Mouse (Mus musculus) right cerebral cortex, adult 2 months (tissue): Measurements from ENCODE around the gene Zfp609.
"Not testable (repeated sequence)": the region's sequence is repeated elsewhere in the genome, so short reads cannot be mapped to it uniquely, and the experiment has no call there.

ENCODE experiments used
- DNase-seq, 2 experiments: peaks; one replicate each; pipeline ENCODE4 v3.0.0; 2021 to 2022; ENCODE audit warnings: low spot score in 2 of 2

The Zfp609 gene

GRCm38 (mm10) chr9:65675461-65676357 is 151.7 kb downstream of the Zfp609 start:
- no peak for DNase-seq

GRCm38 (mm10) chr9:65672996-65673395 is 154.4 kb downstream of the Zfp609 start:
- no peak for DNase-seq

- DNase-seq, result no peak
These were observed 155.9 kb downstream of the Zfp609 start for GRCm38 (mm10) chr9:65671431-65671931.

GRCm38 (mm10) chr9:65667701-65668100 is 159.7 kb downstream of the Zfp609 start, which contains the start of gene Oaz2:
Gene Oaz2, plus strand, starts transcription at chr9:65668001.
- no peak for DNase-seq

GRCm38 (mm10) chr9:65666042-65666441 is 161.3 kb downstream of the Zfp609 start:
- DNase-seq, result peak; percentile 56 to 71

- peak; percentile 75 to 79 for DNase-seq
These were observed 163.2 kb downstream of the Zfp609 start for GRCm38 (mm10) chr9:65664163-65664562.

GRCm38 (mm10) chr9:65661493-65661892 is 165.9 kb downstream of the Zfp609 start:
- no peak for DNase-seq

GRCm38 (mm10) chr9:65661029-65661428 is 166.3 kb downstream of the Zfp609 start:
- DNase-seq, result no peak

GRCm38 (mm10) chr9:65657218-65657617 is 170.1 kb downstream of the Zfp609 start:
- DNase-seq, result no peak

GRCm38 (mm10) chr9:65655540-65655939 is 171.8 kb downstream of the Zfp609 start:
- DNase-seq, result no peak

GRCm38 (mm10) chr9:65654700-65655237 is 172.6 kb downstream of the Zfp609 start:
- DNase-seq, result no peak

GRCm38 (mm10) chr9:65653741-65654140 is 173.6 kb downstream of the Zfp609 start:
- DNase-seq, result no peak

- not testable (repeated sequence) for DNase-seq
These were observed 175.4 kb downstream of the Zfp609 start for GRCm38 (mm10) chr9:65651957-65652356.

- DNase-seq, result no peak
These were observed 177.4 kb downstream of the Zfp609 start for GRCm38 (mm10) chr9:65649997-65650396.

- DNase-seq, result no peak
These were observed 178.6 kb downstream of the Zfp609 start for GRCm38 (mm10) chr9:65648730-65649129.

GRCm38 (mm10) chr9:65646782-65647181 is 180.6 kb downstream of the Zfp609 start:
- no peak for DNase-seq

- no peak for DNase-seq
These were observed 181.4 kb downstream of the Zfp609 start for GRCm38 (mm10) chr9:65645984-65646383.

GRCm38 (mm10) chr9:65644960-65645359 is 182.4 kb downstream of the Zfp609 start:
- no peak for DNase-seq

- DNase-seq, result no peak
These were observed 184.8 kb downstream of the Zfp609 start for GRCm38 (mm10) chr9:65642546-65642945.
